ENCODE assay signal across 21 mouse cellular contexts in genomic region chr6:128900044-128900443, GRCm38 (mm10). TPM values are rescaled to one million over a fixed set of nuclear protein-coding genes. Genes with fewer than 3 reads are reported as not detected.
"Had no signal": no experiment of that assay in that cellular context is flagged by ENCODE, and none has a peak within 500 bp of the region (broad histone marks: within the 10 kb centered on the region; RNA-seq: fewer than 3 reads in every experiment).

No protein-coding gene starts in this region.

- H3K27me3 ChIP-seq: limb, embryonic 15.5 days; liver, embryonic 13.5 days; megakaryocyte, embryonic 14.5 days had no signal

- H3K4me1 ChIP-seq: limb, embryonic 15.5 days; liver, embryonic 13.5 days had no signal

- H3K27ac ChIP-seq: hindbrain, postnatal 0 days; left cerebral cortex, adult 2 months; limb, embryonic 15.5 days; liver, embryonic 13.5 days had no signal

- H3K9ac ChIP-seq: limb, embryonic 15.5 days; liver, embryonic 13.5 days had no signal

- H3K4me2 ChIP-seq: limb, embryonic 15.5 days; liver, embryonic 13.5 days; midbrain, embryonic 11.5 days had no signal

- DNase-seq: kidney, postnatal 14 days; liver, embryonic 13.5 days; lung, adult 18-20 months; right cerebral cortex, adult 18-20 months; right cerebral cortex, postnatal 25 days; thymus, adult 18-20 months; thymus, postnatal 14 days had no signal

- H3K36me3 ChIP-seq: limb, embryonic 15.5 days; liver, embryonic 13.5 days had no signal

- ATAC-seq: hindbrain, postnatal 0 days; midbrain, embryonic 16.5 days had no signal

- H3K9me3 ChIP-seq: limb, embryonic 15.5 days; liver, embryonic 13.5 days; megakaryocyte, embryonic 14.5 days had no signal

- H3K4me3 ChIP-seq: left cerebral cortex, adult 2 months; limb, embryonic 15.5 days; liver, embryonic 13.5 days; megakaryocyte, embryonic 14.5 days had no signal

RNA-seq across cellular contexts. Expression of gene BC035044, which starts 9.1 kb away (rescaled TPM):
- total RNA-seq: hindbrain, postnatal 0 days had no signal

RNA-seq across cellular contexts. Expression of gene Clec2i, which starts 12.7 kb away (rescaled TPM):
- total RNA-seq: hindbrain, postnatal 0 days; layer of hippocampus, adult 8-10 months; left cerebral cortex, adult 2 months had no signal
- polyA plus RNA-seq: limb, embryonic 11.5 days; limb, embryonic 15.5 days; midbrain, embryonic 11.5 days; midbrain, embryonic 16.5 days; neural tube, embryonic 14.5 days; small intestine, adult 2 months had no signal

RNA-seq across cellular contexts. Expression of gene Clec2g, which starts 34.1 kb away (rescaled TPM):
- total RNA-seq: hindbrain, postnatal 0 days; layer of hippocampus, postnatal 14 days had no signal
- polyA plus RNA-seq: hindbrain, postnatal 0 days; intestine, embryonic 14.5 days; kidney, embryonic 14.5 days; large intestine, adult 2 months; limb, embryonic 11.5 days; liver, embryonic 13.5 days; midbrain, embryonic 11.5 days; midbrain, embryonic 16.5 days; neural tube, embryonic 14.5 days; small intestine, adult 2 months had no signal
